Mouse (Mus musculus) natural killer cell, adult 2 months (primary cell): ENCODE measurements at regions not wholly inside any gene's neighbourhood (a gene's known extent, or its start where the extent isn't known, plus 50 kb on each side); places are given as distances from the start of the nearest gene placed in this dataset.
"Not testable (repeated sequence)": the region's sequence is repeated elsewhere in the genome, so short reads cannot be mapped to it uniquely, and the experiment has no call there.

Experiments
- DNase-seq, 2 experiments: peaks; one replicate each; pipeline ENCODE4 v3.0.0; 2022; ENCODE audit warnings: low spot score in 2 of 2

GRCm38 (mm10) chr3:9133991-9134390 lies 475.9 kb downstream of the Zfp704 start:
- DNase-seq = no peak

- no peak for DNase-seq
Measured at GRCm38 (mm10) chr3:9132104-9132751, 477.7 kb downstream of the Zfp704 start.

GRCm38 (mm10) chr3:9131366-9131765 lies 478.5 kb downstream of the Zfp704 start:
- no peak for DNase-seq

GRCm38 (mm10) chr3:9128407-9128806 lies 481.5 kb downstream of the Zfp704 start:
- DNase-seq = no peak

- no peak for DNase-seq
Measured at GRCm38 (mm10) chr3:9123079-9123478, 486.8 kb downstream of the Zfp704 start.

- DNase-seq = no peak
Measured at GRCm38 (mm10) chr3:9117913-9118312, 492.0 kb downstream of the Zfp704 start.

GRCm38 (mm10) chr3:9113410-9113809 lies 496.5 kb downstream of the Zfp704 start:
- no peak for DNase-seq

GRCm38 (mm10) chr3:9110741-9111140 lies 499.1 kb downstream of the Zfp704 start:
- no peak for DNase-seq

- no peak for DNase-seq
Measured at GRCm38 (mm10) chr3:9109991-9110390, 499.9 kb downstream of the Zfp704 start.

GRCm38 (mm10) chr3:9109485-9109884 lies 500.4 kb downstream of the Zfp704 start:
- no peak for DNase-seq

GRCm38 (mm10) chr3:9107766-9108410 lies 502.0 kb downstream of the Zfp704 start:
- no peak for DNase-seq

- DNase-seq = no peak
Measured at GRCm38 (mm10) chr3:9105191-9105926, 504.5 kb downstream of the Zfp704 start.

- no peak for DNase-seq
Measured at GRCm38 (mm10) chr3:9103456-9103855, 506.4 kb downstream of the Zfp704 start.

- no peak for DNase-seq
Measured at GRCm38 (mm10) chr3:9101240-9101639, 508.6 kb downstream of the Zfp704 start.

- no peak for DNase-seq
Measured at GRCm38 (mm10) chr3:9100761-9101160, 509.1 kb downstream of the Zfp704 start.

- no peak for DNase-seq
Measured at GRCm38 (mm10) chr3:9098441-9098840, 511.4 kb downstream of the Zfp704 start.

- DNase-seq = no peak
Measured at GRCm38 (mm10) chr3:9084134-9084533, 525.8 kb downstream of the Zfp704 start.

GRCm38 (mm10) chr3:9082061-9082460 lies 527.8 kb downstream of the Zfp704 start:
- DNase-seq = no peak

GRCm38 (mm10) chr3:9078201-9078600 lies 531.7 kb downstream of the Zfp704 start:
- DNase-seq = no peak

GRCm38 (mm10) chr3:9076696-9077095 lies 533.2 kb downstream of the Zfp704 start:
- peak; percentile 25 to 57 for DNase-seq

GRCm38 (mm10) chr3:9072471-9072870 lies 537.4 kb downstream of the Zfp704 start:
- not testable (repeated sequence) for DNase-seq

GRCm38 (mm10) chr3:9067048-9067447 lies 542.8 kb downstream of the Zfp704 start:
- peak; percentile 33 to 65 for DNase-seq

GRCm38 (mm10) chr3:9066374-9066773 lies 543.5 kb downstream of the Zfp704 start:
- DNase-seq = no peak
